Mouse (Mus musculus) heart, postnatal 25 days (tissue): ENCODE data around the gene Cacng8. TPM values are rescaled to one million over a fixed set of nuclear protein-coding genes. Genes with fewer than 3 reads are reported as not detected.

Experiments used
- DNase-seq: peaks from one replicate; pipeline ENCODE4 v3.0.0; 2022; ENCODE audit warnings: low spot score
- intact Hi-C: fragments of 180-260 bp; cut with DNase I; formaldehyde crosslinking; loops from one replicate; pipeline ENCODE4 v1.15.1; 2025
- total RNA-seq, 2 experiments: library from RNA; stranded (reverse); gene quantifications; 2 replicates each; pipeline ENCODE4 v1.2.3; 2021

Cacng8 gene
- total RNA-seq, 2 experiments from 2014 or later, result not detected

DNA sequence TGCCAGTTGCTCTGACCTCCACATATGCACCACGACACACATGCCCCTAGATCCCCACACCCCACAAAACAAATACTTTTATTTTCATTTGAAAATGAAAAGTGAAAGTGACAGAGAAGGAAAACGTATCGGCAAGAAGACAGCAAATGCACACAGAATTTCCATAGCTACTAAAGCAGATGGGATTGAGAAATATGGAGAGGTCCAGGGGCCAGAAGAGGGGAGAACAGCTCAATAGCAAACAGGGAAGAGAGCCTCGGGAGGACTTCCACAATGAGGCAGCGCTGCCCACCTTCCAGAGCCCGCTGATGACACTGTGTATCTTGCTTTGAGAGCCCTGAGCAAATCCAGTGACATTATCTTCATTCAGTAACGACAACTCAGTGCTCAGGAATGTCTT is 31.6 kb downstream of the Cacng8 start:
- intact Hi-C loops, result no loop called here

DNA sequence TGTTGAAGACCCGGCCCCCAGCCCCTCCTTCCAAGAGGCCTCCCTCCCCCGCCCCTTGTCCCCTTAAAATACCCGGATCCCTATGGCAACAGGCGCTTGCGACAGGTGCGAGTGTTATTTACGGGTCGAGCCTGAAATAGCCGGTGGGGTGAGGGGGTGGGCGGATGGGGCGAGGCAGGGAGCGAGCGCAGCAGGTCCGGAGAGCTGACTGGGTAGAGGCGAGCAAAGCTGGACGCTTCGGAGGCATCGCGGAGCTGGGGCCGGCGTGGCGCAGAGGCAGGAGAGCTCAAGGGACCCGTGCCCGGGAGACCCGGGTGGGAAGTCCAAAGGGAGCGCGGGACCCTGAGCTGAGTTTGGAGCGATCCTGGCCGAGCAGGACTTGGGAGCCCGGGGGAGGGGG is 32.9 kb downstream of the Cacng8 start:
- intact Hi-C loops, result no loop called here
- no peak for DNase-seq

More for the DNA sequence above, 31.6 kb downstream of the Cacng8 start:
- DNase-seq, result no peak

DNA sequence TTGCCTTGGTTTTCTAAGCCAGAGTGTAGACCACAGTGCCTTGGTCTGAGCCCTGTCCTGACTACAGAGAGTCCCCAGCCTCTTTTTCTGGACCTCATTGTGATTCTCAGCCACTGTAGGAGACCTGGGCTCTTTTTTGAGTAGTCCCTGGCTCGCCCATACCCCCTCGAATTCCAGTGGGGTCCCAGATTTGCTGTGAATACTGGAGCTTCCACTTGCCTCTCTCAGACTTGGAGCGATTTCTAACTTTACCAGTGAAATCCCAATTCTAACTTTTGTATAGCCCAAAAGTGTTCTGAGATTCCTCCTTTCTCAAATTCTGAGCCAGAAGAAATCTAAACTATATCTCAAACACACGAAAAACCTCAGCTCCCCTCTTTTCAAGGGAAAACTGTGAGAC is 33.4 kb downstream of the Cacng8 start, which contains the start of gene Cacng6:
Gene Cacng6, plus strand, starts transcription at position 301 of the 400 bp plus-strand sequence.
- no peak for DNase-seq
- intact Hi-C loops, result no loop called here

DNA sequence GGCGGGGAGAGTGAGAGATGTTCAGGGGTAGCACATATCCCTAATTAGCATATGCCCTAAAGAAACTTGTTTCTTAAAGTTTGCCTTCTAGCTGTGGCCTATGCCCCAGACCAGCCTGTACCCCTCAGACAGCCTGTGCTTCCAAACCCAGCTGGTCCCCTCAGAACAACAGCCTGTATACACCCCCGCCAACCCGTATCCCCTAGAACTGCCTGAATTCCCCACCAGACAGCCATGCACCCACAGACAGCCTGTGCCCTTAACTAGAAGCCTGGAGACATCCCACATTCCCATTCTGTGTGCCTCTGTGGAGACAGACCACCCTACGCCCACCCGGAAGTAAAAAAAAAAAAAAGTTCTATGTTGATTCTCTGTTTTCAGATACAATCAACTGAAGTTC is 34.7 kb downstream of the Cacng8 start:
- intact Hi-C loops, result no loop called here
- DNase-seq, result no peak

DNA sequence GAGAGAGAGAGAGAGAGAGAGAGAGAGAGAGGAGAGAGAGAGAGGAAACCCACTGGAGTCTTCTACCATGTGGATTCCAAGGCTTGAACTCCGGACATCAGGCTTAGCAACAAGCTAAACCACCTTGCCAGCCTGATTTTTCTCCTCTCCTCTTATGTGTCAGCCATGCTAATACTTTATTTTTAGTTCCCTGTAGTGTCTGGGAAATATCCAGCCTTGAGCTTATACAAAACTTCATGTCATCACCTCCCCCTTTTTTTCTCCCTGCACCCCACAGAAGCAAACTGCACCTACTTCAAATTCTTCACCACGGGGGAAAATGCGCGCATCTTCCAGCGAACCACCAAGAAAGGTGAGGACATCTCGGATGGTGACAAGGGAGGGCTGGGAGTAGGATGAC is 39.7 kb downstream of the Cacng8 start:
- intact Hi-C loops, result no loop called here
- DNase-seq, result no peak

DNA sequence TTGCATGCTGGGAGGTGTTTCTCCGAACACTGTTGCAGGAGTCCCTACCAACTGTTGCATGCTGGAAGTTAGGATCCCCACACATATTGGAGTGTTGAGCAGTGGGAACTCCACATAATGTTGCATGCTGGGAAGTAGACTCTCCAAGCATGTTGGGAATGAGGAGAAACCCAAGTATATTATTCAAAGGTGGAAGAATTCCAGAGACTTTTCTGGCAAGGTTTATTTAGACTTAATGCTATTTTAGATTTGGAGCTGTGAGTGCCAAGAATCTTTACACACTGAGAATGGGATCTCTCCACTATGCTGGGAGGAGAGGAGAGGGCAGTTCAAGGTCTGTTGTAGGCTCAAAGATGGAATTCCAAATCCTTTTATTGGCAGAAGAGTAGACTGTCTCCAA is 41.6 kb downstream of the Cacng8 start:
- DNase-seq, result no peak
- intact Hi-C loops, result no loop called here

DNA sequence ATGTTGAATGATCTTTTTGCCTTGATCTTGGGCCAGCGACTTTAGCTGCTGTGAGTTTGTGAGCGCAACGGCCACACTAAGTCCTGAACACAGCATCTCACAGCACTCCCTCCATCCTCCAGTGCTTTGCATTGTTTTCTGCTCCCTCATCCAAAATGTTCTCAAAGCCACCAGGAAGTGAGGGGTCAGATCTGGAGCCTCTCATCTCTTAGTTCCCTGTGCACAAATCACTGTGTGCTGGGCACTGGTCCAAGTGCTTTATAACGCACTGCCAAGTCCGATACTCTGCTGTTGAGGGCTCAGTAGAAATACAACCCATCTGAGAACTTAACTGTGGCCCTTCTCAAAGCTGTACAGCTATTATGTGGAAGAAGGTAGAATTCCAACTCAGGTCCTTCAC is 47.5 kb downstream of the Cacng8 start:
- intact Hi-C loops, result no loop called here
- no peak for DNase-seq

DNA sequence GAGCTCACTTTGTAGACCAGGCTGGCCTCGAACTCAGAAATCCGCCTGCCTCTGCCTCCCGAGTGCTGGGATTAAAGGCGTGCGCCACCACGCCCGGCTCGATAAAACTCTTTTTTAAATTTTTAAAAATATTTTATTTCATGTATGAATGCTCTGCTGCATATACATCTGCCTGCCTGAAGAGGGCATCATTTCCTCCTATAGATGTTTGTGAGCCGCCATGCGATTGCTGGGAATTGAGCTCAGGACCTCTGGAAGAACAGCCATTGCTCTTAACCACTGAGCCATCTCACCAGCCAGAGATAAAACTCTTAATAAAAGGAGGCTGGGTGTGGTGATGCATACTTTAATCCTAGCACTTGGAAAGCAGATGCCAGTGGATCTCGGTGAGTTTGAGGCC is 49.5 kb downstream of the Cacng8 start:
- intact Hi-C loops, result no loop called here
- no peak for DNase-seq

DNA sequence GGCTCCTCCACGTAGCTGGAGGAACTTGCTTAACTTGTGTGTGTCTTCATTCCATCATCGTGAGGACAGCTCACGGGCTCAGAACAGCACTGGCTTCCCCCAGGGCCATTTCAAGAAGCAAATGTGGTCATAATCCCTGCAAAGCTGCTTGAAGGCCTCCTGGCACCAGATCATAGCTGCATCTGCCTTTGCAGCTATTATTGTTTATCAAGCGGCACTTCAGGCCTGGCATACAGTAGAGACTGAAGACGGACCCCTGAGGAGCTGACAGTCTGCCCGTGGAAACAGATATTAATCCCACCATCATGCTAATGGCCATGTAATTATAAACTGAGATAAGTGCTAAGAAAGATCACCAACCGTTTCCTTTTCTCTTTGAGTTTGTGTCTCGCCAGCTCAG is 50.0 kb downstream of the Cacng8 start:
- intact Hi-C loops, result no loop called here
- DNase-seq, result no peak

DNA sequence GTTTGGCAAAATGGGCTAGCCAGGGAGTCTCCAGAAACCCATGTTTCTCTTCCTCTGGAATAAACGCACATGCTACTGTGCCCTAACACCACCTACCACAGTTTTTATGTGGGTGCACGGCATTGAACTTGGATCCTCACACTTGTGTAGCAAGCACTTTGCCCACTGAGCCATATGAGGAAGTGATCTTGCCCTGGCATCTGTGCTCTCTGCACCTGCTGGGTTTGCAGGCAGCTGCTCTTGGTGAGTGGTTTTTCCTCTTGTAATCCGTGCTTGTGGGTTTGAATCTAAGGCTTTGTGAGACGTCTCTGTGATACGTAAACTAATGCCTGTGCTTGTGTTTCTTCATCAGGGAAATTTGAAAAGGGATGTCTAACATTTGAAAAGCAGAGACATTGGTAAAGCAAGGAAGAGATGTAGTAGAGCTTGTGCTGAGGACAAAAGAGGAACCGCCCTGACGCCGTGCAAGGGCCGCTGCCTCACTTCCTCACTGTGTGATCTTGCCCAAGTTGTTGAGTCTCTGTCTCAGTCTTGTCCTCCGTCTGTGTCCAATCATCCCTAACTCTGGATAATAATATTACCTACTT is 52.1 kb downstream of the Cacng8 start:
- no peak for DNase-seq
- intact Hi-C loops, result no loop called here

DNA sequence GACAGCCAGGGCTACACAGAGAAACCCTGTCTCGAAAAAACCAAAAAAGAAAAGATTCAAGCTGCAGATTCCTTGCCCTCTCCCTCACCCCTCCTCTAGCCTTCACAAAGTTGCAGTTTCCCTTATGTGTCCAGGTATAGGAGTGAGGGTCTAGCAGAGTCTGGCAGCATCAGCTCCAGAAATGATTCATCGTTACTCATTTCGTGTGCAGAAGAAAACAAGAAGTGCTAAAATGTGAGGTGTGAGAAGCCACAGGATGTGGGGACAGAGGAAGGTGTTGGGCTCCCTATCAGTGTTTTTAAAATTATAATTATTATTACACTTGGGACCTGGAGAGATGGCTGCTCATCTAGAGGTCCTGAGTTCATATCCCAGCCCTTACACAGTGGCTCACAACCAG is 54.2 kb downstream of the Cacng8 start:
- intact Hi-C loops, result loop anchor here (5.0 kb wide), 1 partner anchor 62 kb away; no protein-coding TSS in a partner anchor
- DNase-seq, result no peak

DNA sequence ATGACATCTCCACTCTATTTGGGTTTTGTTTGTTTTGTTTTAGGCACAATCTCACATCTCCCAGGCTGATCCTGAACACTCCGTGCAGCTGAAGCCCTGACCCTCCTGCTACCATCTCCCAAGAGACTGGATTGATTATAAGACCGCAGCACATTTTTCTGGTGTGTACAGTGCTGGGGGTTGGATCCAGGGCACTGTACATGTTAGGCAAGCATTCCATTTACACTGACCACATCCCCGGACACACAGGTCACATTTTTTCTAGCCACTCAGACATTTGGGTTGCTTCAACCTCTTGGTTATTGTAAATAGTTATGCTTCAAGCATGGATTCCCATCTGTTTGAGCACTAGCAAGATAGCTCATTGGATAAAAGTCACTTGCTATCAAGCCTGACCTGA is 56.1 kb downstream of the Cacng8 start:
- intact Hi-C loops, result loop anchor here (5.0 kb wide), 1 partner anchor 64 kb away; no protein-coding TSS in a partner anchor
- DNase-seq, result no peak

DNA sequence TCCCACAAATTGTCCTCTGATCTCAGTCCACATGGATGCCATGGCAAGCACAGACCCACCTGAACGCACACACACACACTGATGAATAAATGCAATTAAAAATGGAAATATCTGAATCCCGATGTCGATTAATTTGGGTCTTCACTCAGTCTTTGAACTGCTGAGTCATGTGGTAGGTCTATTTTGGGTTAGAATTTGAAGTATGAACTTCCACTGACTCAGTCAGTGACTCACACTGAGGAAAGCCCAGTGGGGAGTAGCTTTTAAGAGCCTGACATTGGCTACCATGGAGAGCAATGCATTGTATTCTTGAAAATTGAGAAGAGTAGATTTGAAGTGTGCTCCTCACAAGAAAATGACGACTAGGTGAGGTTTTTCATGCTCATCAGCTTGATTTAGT is 56.5 kb downstream of the Cacng8 start:
- no peak for DNase-seq
- intact Hi-C loops, result loop anchor here (5.0 kb wide), 1 partner anchor 65 kb away; no protein-coding TSS in a partner anchor

DNA sequence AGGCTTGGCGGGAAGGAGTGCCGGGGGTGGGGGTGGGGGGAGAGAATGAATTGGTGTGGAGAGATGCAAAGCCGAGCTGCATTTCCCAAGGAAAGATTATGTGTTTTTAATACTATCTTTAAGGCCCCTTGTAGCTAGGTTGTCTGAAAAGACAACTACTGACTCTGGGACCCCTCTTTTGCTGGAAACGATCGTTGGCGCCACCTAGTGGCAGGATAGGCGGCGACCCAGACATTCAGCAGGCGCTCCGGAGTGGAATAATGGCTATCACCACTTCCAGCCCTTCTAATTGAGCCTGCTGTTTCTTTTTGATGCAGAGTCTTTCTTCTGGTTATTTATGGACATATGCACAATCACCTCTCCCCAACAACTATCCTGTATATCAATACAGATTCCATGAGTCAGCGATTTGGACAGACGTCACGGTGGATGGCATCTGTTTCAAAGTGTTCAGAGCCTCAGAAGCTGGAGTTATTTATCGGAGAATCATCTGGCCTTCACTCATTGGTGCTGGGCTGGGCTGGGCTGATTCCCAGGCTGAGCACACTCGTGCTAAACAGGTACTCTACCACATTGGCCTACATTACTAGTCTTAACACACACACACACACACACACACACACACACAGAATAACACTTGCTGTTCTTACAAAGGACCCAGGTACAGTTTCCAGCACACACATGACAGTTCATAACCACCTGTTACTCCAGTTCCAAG is 58.4 kb downstream of the Cacng8 start:
- intact Hi-C loops, result loop anchor here (1.0 to 5.0 kb wide), 3 partner anchors 67 to 227 kb away; no protein-coding TSS in a partner anchor
- no peak for DNase-seq

DNA sequence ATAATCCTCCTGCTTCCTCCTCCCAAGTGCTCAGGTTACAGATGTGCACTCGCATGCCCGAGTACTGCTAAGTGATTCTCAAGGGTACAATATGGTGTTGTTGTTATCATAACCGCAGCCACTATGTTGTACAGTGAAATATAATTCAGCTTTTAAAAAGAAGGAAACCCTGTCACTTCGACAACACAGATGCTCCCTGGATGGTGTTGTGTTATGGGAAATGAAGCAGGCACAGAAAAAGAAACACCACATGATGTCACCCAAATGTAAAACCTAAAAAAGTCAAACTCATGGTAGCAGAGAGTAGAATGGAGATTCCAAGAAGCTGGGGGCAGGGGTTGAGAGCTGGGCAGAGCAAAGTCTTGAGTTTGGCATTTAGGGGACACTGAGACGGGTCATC is 60.2 kb downstream of the Cacng8 start:
- no peak for DNase-seq
- intact Hi-C loops, result no loop called here

DNA sequence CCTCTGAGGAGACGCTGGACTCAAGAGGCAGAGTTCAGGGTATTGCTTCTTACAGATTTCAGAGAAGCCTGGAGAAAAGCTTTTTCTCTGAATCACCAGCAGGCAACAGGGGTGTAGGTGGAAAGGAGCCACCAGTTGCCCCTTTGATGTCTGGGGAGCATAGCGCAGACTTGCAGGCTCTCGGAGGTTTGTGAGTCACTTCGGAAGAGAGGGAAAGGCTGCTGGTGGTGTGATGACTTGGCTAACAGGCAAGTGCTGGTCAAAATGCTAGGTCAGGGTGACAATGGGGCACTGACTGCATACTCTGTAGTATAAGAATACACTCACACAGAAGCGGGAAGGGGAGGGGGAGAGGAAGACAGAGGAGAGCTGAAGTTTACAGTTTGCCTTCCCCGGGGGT is 60.7 kb downstream of the Cacng8 start:
- no peak for DNase-seq
- intact Hi-C loops, result no loop called here

DNA sequence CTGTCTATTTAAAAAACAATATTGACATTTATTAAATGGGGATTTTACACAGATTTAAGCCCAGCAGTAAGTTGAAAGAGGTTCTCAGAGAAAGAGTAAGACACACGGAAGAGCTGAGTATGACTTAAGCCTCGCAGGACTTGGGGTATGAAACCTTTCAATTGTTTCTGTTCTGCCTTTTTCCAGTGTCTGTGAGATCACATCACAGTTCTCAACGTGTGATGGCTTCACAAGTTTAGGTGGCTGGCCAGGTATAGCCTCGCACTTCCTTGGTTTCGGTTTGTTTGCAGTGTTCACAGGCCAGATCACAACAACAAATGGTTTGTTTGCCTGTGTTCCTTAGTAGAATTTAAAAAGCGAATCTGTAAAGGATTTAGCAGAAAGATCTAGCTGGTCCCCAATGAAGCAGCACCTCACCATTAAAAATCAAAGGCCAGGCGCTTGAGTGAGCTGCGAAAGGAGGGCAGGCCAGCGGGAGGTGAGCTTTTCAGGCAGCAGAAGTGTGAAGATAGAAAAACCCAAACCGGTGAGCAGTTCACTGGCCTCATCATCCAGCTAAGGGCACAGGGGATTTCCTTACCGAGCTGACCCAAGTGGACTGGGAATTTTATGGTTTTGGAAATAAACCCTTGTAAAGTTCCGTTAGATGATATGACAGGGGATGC is 62.5 kb downstream of the Cacng8 start:
- DNase-seq, result no peak
- intact Hi-C loops, result no loop called here

DNA sequence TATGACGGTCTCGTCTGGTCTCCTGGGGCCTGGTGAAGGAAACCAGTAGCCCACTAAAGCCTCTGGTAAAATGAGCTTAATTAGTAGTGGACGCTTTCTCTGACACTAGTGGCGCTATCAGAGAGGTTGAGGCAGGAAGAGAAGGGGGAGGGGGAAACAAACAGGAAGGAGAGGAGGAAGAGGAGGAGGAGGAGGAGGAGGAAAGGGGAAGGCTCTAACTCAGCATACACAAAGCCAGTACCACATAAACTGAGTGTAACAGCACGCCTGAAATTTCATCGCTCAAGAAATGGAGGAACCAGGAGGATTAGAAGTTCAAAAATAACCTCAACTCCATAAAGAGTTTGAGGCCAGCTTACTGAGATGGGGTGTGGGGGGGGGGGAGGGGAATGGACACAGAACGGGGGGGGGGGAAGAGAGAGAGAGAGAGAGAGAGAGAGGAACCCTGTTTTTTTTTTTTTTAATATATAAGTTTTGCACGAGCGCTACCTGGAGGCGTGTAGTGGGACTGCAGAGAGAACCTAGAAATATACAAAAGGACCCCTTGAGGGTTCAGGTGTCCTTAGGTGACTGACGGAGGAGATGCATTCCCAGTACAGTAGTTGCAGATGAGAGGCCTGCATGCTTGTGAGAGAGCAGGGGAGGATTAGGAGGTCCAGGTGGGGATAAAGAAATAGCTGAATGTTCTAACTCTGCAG is 63.2 kb downstream of the Cacng8 start:
- intact Hi-C loops, result no loop called here
- DNase-seq, result no peak

DNA sequence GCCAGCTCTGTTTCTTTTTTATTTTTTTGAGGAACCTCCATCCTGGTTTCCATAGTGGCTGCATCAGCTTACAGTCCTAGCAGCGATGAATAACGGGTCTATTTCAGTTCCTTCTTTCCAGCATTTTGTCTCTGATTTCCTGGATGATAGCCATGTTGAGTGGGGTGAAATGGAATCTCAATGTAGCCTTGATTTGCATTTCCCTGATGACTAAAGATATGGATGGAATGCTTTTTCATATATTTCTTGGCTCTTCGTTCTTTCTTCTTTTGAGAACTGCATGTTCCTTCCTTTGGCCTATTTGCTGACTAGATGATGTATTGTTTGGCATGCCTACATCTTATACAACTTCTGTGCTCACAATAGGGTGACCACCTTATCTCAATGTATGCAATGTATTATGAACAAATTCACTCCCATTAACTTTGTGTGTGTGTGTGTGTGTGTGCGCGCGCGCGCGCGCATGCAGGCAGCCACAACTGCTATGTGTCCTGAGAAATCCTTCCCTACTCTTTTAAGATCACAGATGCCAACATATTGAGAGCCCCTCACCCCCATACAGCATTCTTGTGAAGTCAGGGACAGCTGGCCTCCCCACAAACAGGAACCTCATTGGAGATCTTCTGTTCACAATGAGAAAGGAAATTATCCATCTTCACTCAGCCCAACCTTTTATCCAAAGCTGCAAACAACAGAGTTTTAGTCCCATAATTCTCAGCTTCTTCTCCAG is 66.8 kb downstream of the Cacng8 start:
- intact Hi-C loops, result no loop called here

DNA sequence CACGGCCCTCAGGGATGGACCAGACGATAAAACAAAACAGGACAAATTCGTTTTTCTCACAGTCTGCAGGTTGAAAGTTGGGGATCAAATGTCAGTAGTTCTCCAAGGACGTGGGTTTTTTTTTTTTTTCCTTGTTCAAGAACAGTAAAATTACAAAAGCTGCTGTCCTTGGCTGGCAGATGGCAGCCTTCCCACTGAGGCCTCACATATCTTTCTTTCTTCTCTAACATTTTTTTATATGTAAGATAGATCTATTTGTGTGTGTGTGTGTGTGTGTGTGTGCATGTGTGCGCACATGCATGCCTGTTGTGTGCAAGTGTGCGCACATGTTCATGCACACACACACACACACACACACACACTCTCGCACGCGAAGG is 67.3 kb downstream of the Cacng8 start:
- intact Hi-C loops, result no loop called here

More for the DNA sequence above, 66.8 kb downstream of the Cacng8 start:
- DNase-seq, result no peak

More for the DNA sequence above, 67.3 kb downstream of the Cacng8 start:
- no peak for DNase-seq
